Mouse (Mus musculus) hindbrain, postnatal 0 days (tissue): Measurements from ENCODE around the gene Trp53rkb. TPM values are rescaled to one million over a fixed set of nuclear protein-coding genes. Genes with fewer than 3 reads are reported as not detected.

Experiments used
- ATAC-seq: fragments of 200-750 bp; cut with Nextera tagmentation; 2 replicates; pipeline ENCODE4 v1.8.0; 2017; ENCODE audit warnings: mild to moderate bottlenecking, moderate TSS enrichment, moderate library complexity
- DNase-seq: peaks from one replicate; pipeline ENCODE4 v3.0.0-alpha.2; 2015; ENCODE audit warnings: low spot score
- H3K27ac ChIP-seq: fragments of 300-500 bp; sonication (generic); 2 replicates; pipeline ENCODE4 v1.5.1; 2014; ENCODE audit warnings: mild to moderate bottlenecking
- H3K27me3 ChIP-seq: fragments of 300-500 bp; sonication (generic); 2 replicates; pipeline ENCODE4 v1.6.1; 2014; ENCODE audit warnings: low read length, mixed read lengths; ENCODE audit not compliant: insufficient read depth
- H3K36me3 ChIP-seq: fragments of 300-500 bp; sonication (generic); 2 replicates; pipeline ENCODE4 v1.6.1; 2014; ENCODE audit warnings: low read length, mixed read lengths; ENCODE audit not compliant: insufficient read depth
- H3K4me1 ChIP-seq: fragments of 300-500 bp; sonication (generic); 2 replicates; pipeline ENCODE4 v1.6.1; 2014; ENCODE audit warnings: antibody characterized with exemption, low read length, mixed read lengths; ENCODE audit not compliant: insufficient read depth
- H3K4me2 ChIP-seq: fragments of 300-500 bp; sonication (generic); 2 replicates; pipeline ENCODE4 v1.6.1; 2014; ENCODE audit warnings: low read depth, mild to moderate bottlenecking, low read length, moderate library complexity, mixed read lengths
- H3K4me3 ChIP-seq: fragments of 300-500 bp; sonication (generic); 2 replicates; pipeline ENCODE4 v1.5.1; 2014; ENCODE audit warnings: low read length
- H3K9ac ChIP-seq: fragments of 300-500 bp; sonication (generic); replicated peaks from 2 replicates; pipeline ENCODE4 v1.6.1; 2014; ENCODE audit warnings: mild to moderate bottlenecking, low read length, moderate library complexity, mixed read lengths
- H3K9me3 ChIP-seq: fragments of 300-500 bp; sonication (generic); 2 replicates; pipeline ENCODE4 v1.6.1; 2016; ENCODE audit warnings: low read length, mixed read lengths
- CTCF ChIP-seq: IDR thresholded peaks from 2 replicates; pipeline ENCODE4 v1.5.1; 2016; ENCODE audit warnings: antibody characterized with exemption, control low read depth, low read depth
- WGBS: fragments of 180-500 bp; shearing (Covaris S2); extraction: QIAGEN DNeasy Blood & Tissue Kit; methylation state at CpG from one replicate; pipeline ENCODE4 v1.1.7; 2014; 5-methylcytosine and 5-hydroxymethylcytosine counted together
- polyA plus RNA-seq: library from polyadenylated mRNA; unstranded; fragments of >200 nt; fragmentation: Nextera tagmentation; extraction: Ambion mirVana; gene quantifications from 2 replicates; pipeline ENCODE4 v1.2.1, GENCODE M21; 2015
- total RNA-seq: library from RNA; depleted of rRNA; stranded (reverse); fragments of >200 nt; gene quantifications from 2 replicates; pipeline ENCODE4 v1.2.3, GENCODE M21; 2014

Trp53rkb gene
- total and polyA plus RNA-seq, 2 experiments from 2014 or later, result 7.2 to 11.3 TPM

- peak; percentile 94 for DNase-seq
- H3K27ac ChIP-seq, result peak within 1 kb of the TSS; percentile 71
- H3K36me3 ChIP-seq, result no peaks in the 10 kb centered on the region
- peak; percentile 92 for ATAC-seq
- H3K4me1 ChIP-seq, result no peaks in the 10 kb centered on the region
- under 1% methylated on average over 52 of the region's 76 CpGs for WGBS
- peak within 1 kb of the TSS; percentile 86 for H3K4me2 ChIP-seq
- peak within 1 kb of the TSS; percentile 62 for H3K4me3 ChIP-seq
- H3K27me3 ChIP-seq, result no peaks in the 10 kb centered on the region
- no peak for TF ChIP-seq CTCF
- H3K9ac ChIP-seq, result peak within 1 kb of the TSS; percentile 84
- H3K9me3 ChIP-seq, result no peaks in the 10 kb centered on the region
These were observed 13.2 kb downstream of the Trp53rkb start, which contains the start of gene Arfgef2 for GRCm38 (mm10) chr2:166805250-166806172. Gene Arfgef2 (plus strand): TSS chr2:166805588.

DNA sequence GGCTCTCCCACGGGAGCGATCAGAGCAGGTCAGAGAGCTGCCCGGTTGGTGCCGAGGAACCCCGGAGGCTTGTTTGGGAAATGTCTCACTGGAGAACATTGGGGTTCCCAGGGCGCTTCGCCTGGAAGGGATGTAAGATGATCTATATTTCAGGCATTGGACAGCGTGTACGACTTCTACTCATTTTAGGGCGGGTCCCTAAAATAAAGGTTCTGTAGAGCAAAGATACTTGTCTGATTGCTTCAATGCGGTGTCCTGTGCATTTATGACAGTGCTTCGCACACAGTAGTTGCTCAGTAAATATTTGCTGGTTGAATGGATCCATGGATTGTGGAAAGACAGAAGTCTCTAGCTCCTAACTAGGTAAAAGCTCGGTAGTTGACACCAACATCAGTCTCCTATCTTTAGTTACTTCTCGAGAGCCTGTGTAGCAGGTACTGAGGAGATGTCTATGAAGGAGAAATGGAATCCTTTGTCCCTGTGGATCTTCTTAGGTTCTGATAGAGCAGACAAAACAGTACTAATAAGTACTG is 13.9 kb downstream of the Trp53rkb start:
- peak; percentile 18; the same call in 1 of the 2 replicates for ATAC-seq

GRCm38 (mm10) chr2:166806813-166807212 is 14.5 kb downstream of the Trp53rkb start:
- Histone ChIP-seq H3K9ac (no peak overlapping the region), H3K36me3 (no peaks in the 10 kb centered on the region), H3K4me2 (peak overlapping the region; percentile 86), H3K27ac (no peak overlapping the region), H3K27me3 (no peaks in the 10 kb centered on the region), H3K4me3 (no peak overlapping the region; the same call in 1 of the 2 replicates), H3K4me1 (no peaks in the 10 kb centered on the region), H3K9me3 (no peaks in the 10 kb centered on the region)
- no peak for TF ChIP-seq CTCF
- DNase-seq (no peak), ATAC-seq (no peak)
- WGBS, result 82% methylated on average over 6 of the region's 6 CpGs

More for the DNA sequence above, 13.9 kb downstream of the Trp53rkb start:
- peak overlapping the region; percentile 84 for H3K9ac ChIP-seq
- peak overlapping the region; percentile 71 for H3K27ac ChIP-seq
- H3K4me3 ChIP-seq, result peak overlapping the region; percentile 62
- TF ChIP-seq CTCF, result no peak
- WGBS, result 29% methylated on average over 14 of the region's 14 CpGs
- no peak for DNase-seq
- no peaks in the 10 kb centered on the region for H3K27me3 ChIP-seq
- peak overlapping the region; percentile 86 for H3K4me2 ChIP-seq
- H3K9me3 ChIP-seq, result no peaks in the 10 kb centered on the region
- no peaks in the 10 kb centered on the region for H3K4me1 ChIP-seq
- no peaks in the 10 kb centered on the region for H3K36me3 ChIP-seq

GRCm38 (mm10) chr2:166809499-166809898 is 17.2 kb downstream of the Trp53rkb start:
- no peak for TF ChIP-seq CTCF
- Histone ChIP-seq H3K9ac (no peak overlapping the region), H3K4me2 (no peak overlapping the region), H3K27me3 (no peaks in the 10 kb centered on the region), H3K27ac (no peak overlapping the region), H3K9me3 (no peaks in the 10 kb centered on the region), H3K4me3 (no peak overlapping the region), H3K36me3 (no peaks in the 10 kb centered on the region), H3K4me1 (no peaks in the 10 kb centered on the region)
- ATAC-seq (no peak), DNase-seq (no peak)
- 83% methylated on average over 5 of the region's 5 CpGs for WGBS

GRCm38 (mm10) chr2:166810821-166811220 is 18.5 kb downstream of the Trp53rkb start:
- H3K9me3 ChIP-seq, result no peaks in the 10 kb centered on the region
- no peak for TF ChIP-seq CTCF
- no peak overlapping the region for H3K4me3 ChIP-seq
- ATAC-seq, result no peak
- H3K4me2 ChIP-seq, result no peak overlapping the region
- H3K27me3 ChIP-seq, result no peaks in the 10 kb centered on the region
- no peak overlapping the region for H3K27ac ChIP-seq
- no peak overlapping the region for H3K9ac ChIP-seq
- WGBS, result 73% methylated on average over 10 of the region's 10 CpGs
- no peaks in the 10 kb centered on the region for H3K4me1 ChIP-seq
- DNase-seq, result no peak
- H3K36me3 ChIP-seq, result no peaks in the 10 kb centered on the region

- no peaks in the 10 kb centered on the region for H3K4me1 ChIP-seq
- H3K9me3 ChIP-seq, result no peaks in the 10 kb centered on the region
- H3K27ac ChIP-seq, result no peak overlapping the region
- DNase-seq (no peak), ATAC-seq (no peak)
- H3K27me3 ChIP-seq, result no peaks in the 10 kb centered on the region
- WGBS, result 80% methylated on average over 9 of the region's 9 CpGs
- no peaks in the 10 kb centered on the region for H3K36me3 ChIP-seq
- no peak overlapping the region for H3K4me3 ChIP-seq
- no peak for TF ChIP-seq CTCF
- no peak overlapping the region for H3K9ac ChIP-seq
- no peak overlapping the region for H3K4me2 ChIP-seq
These were observed 26.3 kb downstream of the Trp53rkb start for GRCm38 (mm10) chr2:166818463-166819143.
